Mouse (Mus musculus): ENCODE measurements around the gene Pabpn1l. TPM values are rescaled to one million over a fixed set of nuclear protein-coding genes. Genes with fewer than 3 reads are reported as not detected.
A peak's percentile ranks its signal among the peaks of the same experiment; 100 is the strongest.

Pabpn1l gene
- polyA plus RNA-seq, 1 experiment from 2014 or later, result not detected

DNA sequence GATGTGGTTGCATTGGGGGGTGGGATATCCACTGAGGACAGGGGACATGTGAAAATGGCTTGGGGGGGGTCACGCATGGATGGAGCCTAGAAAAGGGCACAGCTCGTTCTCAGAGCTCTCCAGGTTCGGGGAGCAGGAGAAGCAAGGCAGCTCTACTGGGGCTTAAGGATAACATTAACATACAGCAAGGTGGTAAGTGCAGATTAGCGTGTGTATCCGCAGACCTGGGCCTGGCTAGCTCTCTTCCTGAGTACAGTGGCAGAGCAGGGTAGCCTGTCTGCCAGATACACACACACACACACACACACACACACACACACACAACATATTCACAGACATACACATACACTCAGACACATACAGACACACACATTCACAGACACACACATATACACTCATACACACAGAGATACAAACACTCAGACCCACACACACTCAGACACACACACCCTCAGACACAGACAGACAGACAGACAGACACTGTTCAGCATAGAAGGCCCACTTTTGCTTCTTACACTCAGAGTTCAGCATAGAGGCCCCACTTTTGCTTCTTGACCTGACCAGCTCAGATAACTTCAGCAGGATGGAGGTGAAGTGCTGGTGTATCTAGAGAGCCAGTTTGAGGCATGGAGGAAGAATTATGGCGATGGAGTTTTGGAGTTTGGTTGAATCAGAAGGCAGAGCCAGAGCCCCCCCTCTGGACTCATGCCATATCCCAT is 3.7 kb downstream of the Pabpn1l start:
- H3K4me3 ChIP-seq (ENCODE audit: low read depth, low read length), result no peak overlapping the region
- no peaks in the 10 kb centered on the region; the same call in 1 of the 2 replicates for H3K27me3 ChIP-seq (ENCODE audit: control insufficient read depth, insufficient read depth, low read length)
- H3K4me1 ChIP-seq (ENCODE audit: control insufficient read depth, insufficient read depth, low read length), result peaks cover 4% of the 10 kb centered on the region
- no peak overlapping the region for H3K9ac ChIP-seq (ENCODE audit: low read depth, low read length)
- H3K4me2 ChIP-seq, result no peak overlapping the region
- no peak for ATAC-seq (replicated peaks; ENCODE audit: insufficient number of reproducible peaks, low FRiP score, low TSS enrichment)
- 74% methylated on average over 6 of the region's 6 CpGs for WGBS (ENCODE audit: insufficient replicate concordance)
- peaks cover 2% of the 10 kb centered on the region; the same call in 1 of the 2 replicates for H3K36me3 ChIP-seq (ENCODE audit: control insufficient read depth, insufficient read depth, low read length)
- no peaks in the 10 kb centered on the region for H3K9me3 ChIP-seq (replicated peaks; ENCODE audit: control insufficient read depth, low read length)
- no peak overlapping the region for H3K27ac ChIP-seq (ENCODE audit: low read depth, low read length)

DNA sequence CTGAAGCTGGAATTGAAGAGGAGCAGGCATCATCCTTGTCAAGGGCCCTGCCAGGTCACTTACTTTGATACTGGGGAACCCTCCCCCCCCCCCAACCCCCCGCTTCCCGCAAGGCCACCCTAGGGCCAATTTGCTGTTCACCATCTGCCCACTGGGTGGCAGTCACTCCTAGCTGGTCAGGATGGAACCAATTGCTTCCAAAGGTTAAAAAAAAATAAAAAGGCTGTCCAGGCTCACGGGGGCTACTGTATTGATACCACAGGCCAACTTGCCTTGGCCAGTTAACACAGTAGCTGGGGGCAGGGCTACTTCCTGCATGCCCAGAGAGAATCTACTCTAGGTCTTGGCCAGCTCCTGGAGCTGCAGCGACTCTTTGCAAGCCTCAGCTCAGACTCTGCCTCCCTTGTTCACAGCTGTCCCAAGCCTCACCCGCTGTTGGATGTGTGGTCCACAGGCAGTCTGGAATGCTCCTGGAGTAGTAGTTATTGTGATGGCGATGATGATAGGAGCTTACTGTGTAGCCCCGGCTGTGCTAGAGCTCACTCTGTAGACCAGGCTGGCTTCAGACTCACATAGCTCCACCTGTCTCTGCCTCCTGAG is 4.5 kb downstream of the Pabpn1l start:
- no peak overlapping the region for H3K9ac ChIP-seq (ENCODE audit: low read depth, low read length)
- no peak overlapping the region for H3K27ac ChIP-seq (ENCODE audit: low read depth, low read length)
- no peaks in the 10 kb centered on the region for H3K9me3 ChIP-seq (replicated peaks; ENCODE audit: control insufficient read depth, low read length)
- H3K4me1 ChIP-seq (ENCODE audit: control insufficient read depth, insufficient read depth, low read length), result peaks cover 4% of the 10 kb centered on the region
- H3K27me3 ChIP-seq (ENCODE audit: control insufficient read depth, insufficient read depth, low read length), result no peaks in the 10 kb centered on the region; the same call in 1 of the 2 replicates
- no peak overlapping the region for H3K4me3 ChIP-seq (ENCODE audit: low read depth, low read length)
- ATAC-seq (replicated peaks; ENCODE audit: insufficient number of reproducible peaks, low FRiP score, low TSS enrichment), result no peak
- 36% methylated on average over 5 of the region's 7 CpGs for WGBS (ENCODE audit: insufficient replicate concordance)
- H3K4me2 ChIP-seq, result no peak overlapping the region
- peaks cover 2% of the 10 kb centered on the region; the same call in 1 of the 2 replicates for H3K36me3 ChIP-seq (ENCODE audit: control insufficient read depth, insufficient read depth, low read length)

DNA sequence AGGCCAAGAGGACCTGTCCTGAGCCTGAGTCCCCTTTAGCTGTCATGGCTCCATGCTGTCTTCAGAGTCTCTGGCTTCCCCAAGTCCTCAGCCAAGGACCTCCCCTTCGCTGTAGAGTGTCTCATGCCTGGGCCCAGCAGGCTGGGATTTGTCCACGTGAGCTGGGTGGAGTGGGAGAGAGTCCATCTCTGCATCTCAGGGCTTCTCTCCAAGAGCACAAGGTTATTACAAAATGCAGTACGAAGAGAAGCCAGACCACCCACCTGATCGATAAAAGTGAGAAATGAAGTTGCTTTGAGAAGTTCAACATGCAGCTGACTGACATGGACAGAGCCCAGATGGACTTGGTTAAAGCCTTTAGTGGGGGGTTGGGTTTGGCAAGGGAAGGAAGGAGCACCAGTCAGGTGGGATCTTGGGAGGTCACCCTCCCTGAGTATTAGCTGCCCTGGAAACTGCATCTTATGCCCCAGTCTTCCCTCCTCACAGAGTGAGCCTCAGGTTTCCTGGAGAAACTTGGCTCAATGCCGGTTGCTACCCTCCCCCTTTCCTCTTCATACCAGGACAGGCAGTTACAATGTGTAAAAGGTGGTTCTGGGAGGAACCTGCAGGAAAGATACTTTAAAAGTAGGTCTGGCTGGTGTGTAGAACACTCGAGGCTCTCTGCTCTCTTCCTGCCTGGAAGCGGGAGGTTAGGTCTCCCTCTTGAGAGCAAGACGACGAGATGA is 6.2 kb downstream of the Pabpn1l start:
- Histone ChIP-seq H3K27me3 (ENCODE audit: control insufficient read depth, insufficient read depth, low read length) (no peaks in the 10 kb centered on the region; the same call in 1 of the 2 replicates), H3K4me3 (ENCODE audit: low read depth, low read length) (no peak overlapping the region), H3K27ac (ENCODE audit: low read depth, low read length) (no peak overlapping the region), H3K36me3 (ENCODE audit: control insufficient read depth, insufficient read depth, low read length) (peaks cover 2% of the 10 kb centered on the region; the same call in 1 of the 2 replicates), H3K9ac (ENCODE audit: low read depth, low read length) (no peak overlapping the region), H3K9me3 (replicated peaks; ENCODE audit: control insufficient read depth, low read length) (no peaks in the 10 kb centered on the region), H3K4me1 (ENCODE audit: control insufficient read depth, insufficient read depth, low read length) (peaks cover 13% of the 10 kb centered on the region), H3K4me2 (no peak overlapping the region)
- ATAC-seq (replicated peaks; ENCODE audit: insufficient number of reproducible peaks, low FRiP score, low TSS enrichment), result no peak
- WGBS (ENCODE audit: insufficient replicate concordance), result 69% methylated on average over 9 of the region's 9 CpGs

DNA sequence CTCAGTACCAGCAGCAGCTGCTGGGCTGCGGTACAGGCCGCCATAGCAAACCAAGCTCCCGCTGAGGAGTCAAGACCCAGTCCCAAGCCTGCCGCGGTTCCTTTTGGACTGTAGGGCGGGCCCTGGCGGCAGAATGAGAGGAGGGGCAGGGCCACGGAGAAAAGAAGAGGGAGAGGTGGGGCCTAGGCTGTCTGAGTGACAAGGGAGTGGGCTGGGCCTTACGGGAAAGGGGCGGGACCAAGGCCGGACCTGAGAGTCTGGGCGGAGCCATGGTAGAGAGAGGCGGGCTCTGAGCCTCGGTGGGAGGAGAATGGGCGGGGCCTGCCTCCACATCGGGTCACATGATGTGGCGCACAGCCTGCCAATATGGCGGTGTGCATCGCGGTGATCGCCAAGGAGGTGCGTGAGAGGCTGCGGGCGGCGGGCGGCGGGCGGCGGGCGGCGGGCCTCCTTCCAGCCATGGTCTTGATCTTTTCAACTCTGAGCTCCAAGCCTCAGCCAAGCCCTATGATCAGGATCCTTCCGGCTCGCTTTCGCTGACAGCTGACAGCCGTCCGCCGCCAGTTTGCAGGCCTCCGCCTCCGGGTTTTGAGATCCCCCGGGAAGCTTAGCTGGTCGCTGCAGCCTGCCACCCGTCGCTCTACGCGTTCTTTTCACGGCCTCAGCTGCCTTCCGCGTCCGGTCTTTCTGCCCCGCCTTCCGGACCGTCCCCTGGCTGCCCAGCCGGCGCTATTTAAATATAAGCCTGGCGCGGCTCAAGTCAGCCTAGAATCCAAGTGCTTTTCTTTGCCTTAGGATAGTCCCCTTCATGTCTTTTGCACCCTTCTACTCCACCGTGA is 11.0 kb downstream of the Pabpn1l start, which contains the start of the genes Galns and Trappc2l:
Gene Galns (minus strand): TSS at position 169 of the 839 bp plus-strand sequence.
Gene Trappc2l (plus strand): TSS at position 346 of the 839 bp plus-strand sequence.
- Histone ChIP-seq H3K36me3 (ENCODE audit: control insufficient read depth, insufficient read depth, low read length) (peaks cover 2% of the 10 kb centered on the region; the same call in 1 of the 2 replicates), H3K9me3 (replicated peaks; ENCODE audit: control insufficient read depth, low read length) (no peaks in the 10 kb centered on the region), H3K4me3 (ENCODE audit: low read depth, low read length) (peak within 1 kb of the TSS; percentile 75), H3K4me1 (ENCODE audit: control insufficient read depth, insufficient read depth, low read length) (peaks cover 9% of the 10 kb centered on the region), H3K9ac (ENCODE audit: low read depth, low read length) (peak within 1 kb of the TSS; percentile 81), H3K4me2 (peak within 1 kb of the TSS; percentile 81), H3K27me3 (ENCODE audit: control insufficient read depth, insufficient read depth, low read length) (no peaks in the 10 kb centered on the region), H3K27ac (ENCODE audit: low read depth, low read length) (peak within 1 kb of the TSS; percentile 82)
- peak; percentile 97 for ATAC-seq (replicated peaks; ENCODE audit: insufficient number of reproducible peaks, low FRiP score, low TSS enrichment)
- under 1% methylated on average over 56 of the region's 57 CpGs for WGBS (ENCODE audit: insufficient replicate concordance)

DNA sequence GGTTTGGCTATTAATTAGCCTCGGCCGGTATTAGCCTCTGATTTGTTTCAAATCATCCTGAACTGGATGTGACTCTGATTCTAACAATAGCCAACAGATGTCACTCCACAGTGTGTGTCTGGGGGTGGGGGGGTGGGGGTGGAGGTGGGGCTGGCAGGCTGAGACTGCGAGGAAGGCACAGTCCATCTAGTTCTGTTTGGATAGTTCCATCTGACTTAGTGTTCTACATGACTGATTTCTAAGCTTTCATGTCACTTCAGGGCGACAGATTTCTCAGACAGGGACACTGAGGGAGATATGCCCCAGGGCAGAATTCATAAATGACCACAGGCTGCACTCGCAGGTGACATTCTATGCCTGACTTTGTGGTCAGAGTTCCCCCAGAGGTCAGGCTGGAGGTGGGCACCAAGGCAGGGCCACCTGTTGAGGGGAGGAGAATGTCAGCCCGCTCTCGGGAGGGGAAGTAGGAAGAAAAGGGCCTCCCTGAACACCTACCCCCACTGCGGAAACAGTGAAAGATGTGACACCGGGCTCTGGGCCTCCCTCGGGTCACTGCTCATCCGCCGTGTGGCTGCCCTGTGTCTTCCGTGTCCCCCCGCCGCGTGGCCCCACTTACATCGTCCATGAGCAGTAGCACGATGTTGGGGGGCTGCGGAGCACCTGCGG is 11.8 kb downstream of the Pabpn1l start:
- Histone ChIP-seq H3K4me3 (ENCODE audit: low read depth, low read length) (peak overlapping the region; percentile 75), H3K27me3 (ENCODE audit: control insufficient read depth, insufficient read depth, low read length) (no peaks in the 10 kb centered on the region), H3K9ac (ENCODE audit: low read depth, low read length) (peak overlapping the region; percentile 81), H3K36me3 (ENCODE audit: control insufficient read depth, insufficient read depth, low read length) (peaks cover 2% of the 10 kb centered on the region; the same call in 1 of the 2 replicates), H3K4me2 (peak overlapping the region; percentile 81), H3K4me1 (ENCODE audit: control insufficient read depth, insufficient read depth, low read length) (peaks cover 9% of the 10 kb centered on the region), H3K9me3 (replicated peaks; ENCODE audit: control insufficient read depth, low read length) (no peaks in the 10 kb centered on the region), H3K27ac (ENCODE audit: low read depth, low read length) (peak overlapping the region; percentile 57; the same call in 1 of the 2 replicates)
- ATAC-seq (replicated peaks; ENCODE audit: insufficient number of reproducible peaks, low FRiP score, low TSS enrichment), result peak; percentile 41
- 7% methylated on average over 20 of the region's 20 CpGs for WGBS (ENCODE audit: insufficient replicate concordance)

DNA sequence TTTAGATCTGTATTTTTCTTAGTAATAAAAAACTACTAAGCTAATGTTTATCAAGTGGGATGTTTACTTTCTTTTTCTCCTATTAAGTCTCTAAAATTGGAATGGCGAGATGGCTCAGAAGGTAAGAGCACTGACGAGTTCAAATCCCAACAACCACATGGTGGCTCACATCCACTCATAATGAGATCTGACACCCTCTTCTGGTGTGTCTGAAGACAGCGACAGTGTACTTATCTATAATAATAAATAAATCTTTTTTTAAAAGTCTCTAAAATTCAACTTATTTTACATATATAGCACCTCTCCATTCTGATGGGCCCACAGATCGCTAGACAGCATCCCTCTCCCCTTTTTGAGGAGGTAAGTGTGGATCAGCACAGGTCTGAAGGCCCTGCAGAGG is 12.3 kb downstream of the Pabpn1l start:
- Histone ChIP-seq H3K27me3 (ENCODE audit: control insufficient read depth, insufficient read depth, low read length) (no peaks in the 10 kb centered on the region), H3K9me3 (replicated peaks; ENCODE audit: control insufficient read depth, low read length) (no peaks in the 10 kb centered on the region), H3K4me1 (ENCODE audit: control insufficient read depth, insufficient read depth, low read length) (peaks cover 9% of the 10 kb centered on the region), H3K4me2 (peak overlapping the region; percentile 81), H3K9ac (ENCODE audit: low read depth, low read length) (no peak overlapping the region), H3K36me3 (ENCODE audit: control insufficient read depth, insufficient read depth, low read length) (peaks cover 2% of the 10 kb centered on the region; the same call in 1 of the 2 replicates), H3K27ac (ENCODE audit: low read depth, low read length) (no peak overlapping the region), H3K4me3 (ENCODE audit: low read depth, low read length) (no peak overlapping the region)
- WGBS (ENCODE audit: insufficient replicate concordance), result 64% methylated on average over 4 of the region's 4 CpGs
- ATAC-seq (replicated peaks; ENCODE audit: insufficient number of reproducible peaks, low FRiP score, low TSS enrichment), result no peak

DNA sequence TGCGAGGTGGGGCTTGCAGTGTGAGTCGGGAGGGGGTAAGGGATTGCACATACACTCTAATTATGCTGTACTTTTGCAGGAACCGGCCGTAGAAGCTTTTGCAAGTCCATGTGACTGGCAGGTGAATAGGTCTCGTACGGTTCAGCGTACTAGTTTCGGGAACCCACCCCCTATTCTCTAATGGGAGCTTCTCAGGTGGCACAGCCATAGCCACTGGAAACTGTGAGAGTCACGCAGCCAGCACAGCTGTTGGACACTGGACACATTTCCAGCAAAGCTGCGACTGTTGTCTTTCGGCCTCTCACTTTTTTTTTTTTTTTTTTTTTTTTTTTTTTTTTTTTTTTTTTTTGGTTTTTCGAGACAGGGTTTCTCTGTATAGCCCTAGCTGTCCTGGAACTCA is 15.7 kb downstream of the Pabpn1l start:
- peaks cover 7% of the 10 kb centered on the region for H3K4me1 ChIP-seq (ENCODE audit: control insufficient read depth, insufficient read depth, low read length)
- H3K27ac ChIP-seq (ENCODE audit: low read depth, low read length), result no peak overlapping the region
- no peak overlapping the region for H3K4me2 ChIP-seq
- H3K9me3 ChIP-seq (replicated peaks; ENCODE audit: control insufficient read depth, low read length), result no peaks in the 10 kb centered on the region
- H3K36me3 ChIP-seq (ENCODE audit: control insufficient read depth, insufficient read depth, low read length), result no peaks in the 10 kb centered on the region
- no peak overlapping the region for H3K9ac ChIP-seq (ENCODE audit: low read depth, low read length)
- H3K4me3 ChIP-seq (ENCODE audit: low read depth, low read length), result no peak overlapping the region
- WGBS (ENCODE audit: insufficient replicate concordance), result 86% methylated on average over 11 of the region's 12 CpGs
- no peaks in the 10 kb centered on the region for H3K27me3 ChIP-seq (ENCODE audit: control insufficient read depth, insufficient read depth, low read length)
- no peak for ATAC-seq (replicated peaks; ENCODE audit: insufficient number of reproducible peaks, low FRiP score, low TSS enrichment)
